Comparison of ENCODE assay signal across 30 mouse cellular contexts in the genomic region with DNA sequence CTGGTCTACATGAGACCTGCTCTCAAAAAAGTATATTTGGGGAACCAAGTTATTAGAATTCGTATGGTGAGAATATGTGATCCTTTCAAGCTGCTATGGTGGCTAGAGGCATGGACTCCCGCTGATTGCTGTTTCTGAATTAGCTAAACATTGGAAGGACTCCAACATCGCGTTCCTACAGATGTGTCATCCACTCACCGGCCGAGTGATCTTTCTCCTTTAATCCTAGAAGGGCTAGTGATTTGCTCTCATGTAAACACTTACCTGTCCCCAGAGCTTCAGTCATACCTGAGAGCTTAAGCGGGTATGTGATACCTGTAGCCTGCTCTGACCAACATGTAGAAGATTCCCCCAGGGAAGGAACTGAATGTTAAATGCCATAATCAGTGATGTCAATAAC. TPM values are rescaled to one million over a fixed set of nuclear protein-coding genes. Genes with fewer than 3 reads are reported as not detected.
"Had no signal": no experiment of that assay in that cellular context is flagged by ENCODE, and none has a peak within 500 bp of the region (broad histone marks: within the 10 kb centered on the region; RNA-seq: fewer than 3 reads in every experiment).

No protein-coding gene starts in this region.

- H3K27me3 ChIP-seq: intestine, embryonic 15.5 days; kidney, embryonic 15.5 days; liver, embryonic 12.5 days; liver, embryonic 15.5 days; neural tube, embryonic 13.5 days had no signal

- H3K9ac ChIP-seq: intestine, embryonic 15.5 days; kidney, embryonic 15.5 days; liver, embryonic 12.5 days; liver, embryonic 15.5 days; lung, embryonic 14.5 days; neural tube, embryonic 13.5 days had no signal

- H3K9me3 ChIP-seq: intestine, embryonic 15.5 days; liver, embryonic 12.5 days; liver, embryonic 15.5 days had no signal

- H3K27ac ChIP-seq: intestine, embryonic 15.5 days; kidney, embryonic 15.5 days; left cerebral cortex, adult 2 months; liver, embryonic 12.5 days; liver, embryonic 15.5 days; neural tube, embryonic 13.5 days had no signal

- DNase-seq: kidney, adult 11 months; kidney, adult 8-10 months; kidney, postnatal 10 days; kidney, postnatal 36 days; layer of hippocampus, postnatal 36 days; lung, embryonic 14.5 days; midbrain, embryonic 14.5 days; retina, postnatal 1 day; thymus, adult 2 months; thymus, postnatal 14 days; thymus, postnatal 4 days had no signal

- ATAC-seq: intestine, embryonic 15.5 days; liver, embryonic 12.5 days had no signal

- H3K4me2 ChIP-seq: intestine, embryonic 15.5 days; kidney, embryonic 15.5 days; liver, embryonic 12.5 days; liver, embryonic 15.5 days; lung, embryonic 14.5 days; midbrain, embryonic 11.5 days; neural tube, embryonic 13.5 days had no signal

- H3K4me1 ChIP-seq: intestine, embryonic 15.5 days; neural tube, embryonic 13.5 days had no signal

- H3K4me3 ChIP-seq: intestine, embryonic 15.5 days; kidney, embryonic 15.5 days; left cerebral cortex, adult 2 months; liver, embryonic 12.5 days; liver, embryonic 15.5 days; neural tube, embryonic 13.5 days had no signal

RNA-seq across cellular contexts. Expression of gene Tmprss12, which starts 59.7 kb away (rescaled TPM):
- total RNA-seq: layer of hippocampus, adult 8-10 months; layer of hippocampus, postnatal 10 days; layer of hippocampus, postnatal 36 days; left cerebral cortex, adult 2 months; left cerebral cortex, postnatal 10 days; left cerebral cortex, postnatal 36 days; megakaryocyte progenitor cell, adult 5-6 weeks; megakaryocyte-erythroid progenitor cell, adult 5-6 weeks; midbrain, postnatal 0 days; neutrophil, adult 5-6 weeks had no signal
- polyA plus RNA-seq: intestine, embryonic 15.5 days; kidney, embryonic 15.5 days; limb, embryonic 11.5 days; limb, embryonic 14.5 days; liver, embryonic 12.5 days; liver, embryonic 15.5 days; lung, embryonic 14.5 days; midbrain, embryonic 14.5 days; midbrain, postnatal 0 days; neural tube, embryonic 13.5 days; small intestine, adult 2 months; spleen, adult 2 months; thymus, adult 2 months had no signal
